Mouse (Mus musculus): ENCODE results near the gene Zbtb20. TPM values are rescaled to one million over a fixed set of nuclear protein-coding genes. Genes with fewer than 3 reads are reported as not detected.

Gene Zbtb20
- total RNA-seq, 2 experiments from 2014 or later: 8.1 to 9.4 TPM

DNA sequence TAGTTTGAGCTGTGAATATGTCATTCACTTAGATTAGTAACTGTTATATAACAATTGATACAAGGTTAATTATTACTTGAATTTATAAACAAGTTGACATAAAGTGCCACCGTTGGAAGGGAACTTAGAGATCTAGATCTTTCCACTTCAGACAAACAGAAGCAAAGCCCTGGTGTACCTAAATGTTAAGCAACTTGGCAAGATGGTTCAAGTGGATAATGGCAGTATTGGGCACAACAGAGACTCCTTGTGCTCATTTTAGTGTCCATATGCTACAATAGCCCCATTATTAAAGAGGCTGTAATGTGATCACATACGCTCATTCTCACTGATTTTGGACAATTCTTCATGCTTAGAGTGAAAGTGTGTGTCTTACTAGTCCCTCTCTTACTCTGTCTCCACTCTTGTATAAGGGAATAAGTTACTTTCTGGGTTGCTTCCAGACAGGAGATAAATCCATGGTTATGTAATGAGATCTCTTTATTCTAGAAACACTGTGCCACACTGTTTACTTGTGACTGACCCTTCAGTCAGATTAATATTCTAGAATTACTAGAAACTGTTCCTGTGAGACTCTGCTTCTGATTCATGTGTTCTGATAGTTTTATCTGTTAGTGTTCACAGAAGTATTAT lies 293.7 kb downstream of the Zbtb20 start:
- ATAC-seq (replicated peaks; ENCODE audit: low FRiP score, low TSS enrichment, poor library complexity, severe bottlenecking): no peak

DNA sequence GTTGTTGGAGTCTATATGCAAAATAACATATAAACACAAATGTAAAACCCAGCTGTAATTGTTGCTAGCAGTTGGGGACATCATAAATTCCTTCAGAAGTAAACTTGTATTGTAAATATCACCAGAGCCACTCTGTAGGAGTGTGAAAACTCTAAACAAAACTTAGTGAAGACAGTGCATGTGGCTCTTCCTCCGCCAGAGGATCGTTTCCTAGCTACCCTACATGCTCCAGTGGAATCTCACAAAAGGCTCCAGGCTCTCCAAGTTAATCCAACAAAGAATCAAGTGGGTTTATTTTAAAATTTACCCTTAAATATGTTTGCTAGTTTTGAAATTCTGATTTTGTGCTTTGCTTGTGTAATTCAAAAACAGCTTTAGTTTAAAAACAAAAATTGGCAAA lies 296.5 kb downstream of the Zbtb20 start:
- no peak for ATAC-seq (replicated peaks; ENCODE audit: low FRiP score, low TSS enrichment, poor library complexity, severe bottlenecking)

DNA sequence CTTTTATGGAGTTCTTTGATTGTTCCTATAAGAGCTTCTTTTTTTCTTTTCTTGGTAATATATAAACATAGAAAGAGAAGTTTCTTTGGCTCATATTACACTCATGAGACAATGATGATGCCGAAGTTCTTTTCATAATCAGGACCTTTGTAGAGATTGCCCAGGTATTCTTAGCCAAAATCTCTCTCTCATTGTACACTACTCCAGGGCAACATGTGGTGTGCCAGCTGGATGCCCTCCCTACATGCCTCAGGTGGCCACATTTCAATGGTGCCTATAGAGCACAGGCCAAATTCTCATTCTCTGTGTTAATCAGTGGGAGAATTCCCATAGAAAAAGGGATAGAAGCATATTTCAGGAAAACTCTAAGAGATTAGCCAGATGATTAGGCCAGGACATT lies 297.2 kb downstream of the Zbtb20 start:
- no peak for ATAC-seq (replicated peaks; ENCODE audit: low FRiP score, low TSS enrichment, poor library complexity, severe bottlenecking)

DNA sequence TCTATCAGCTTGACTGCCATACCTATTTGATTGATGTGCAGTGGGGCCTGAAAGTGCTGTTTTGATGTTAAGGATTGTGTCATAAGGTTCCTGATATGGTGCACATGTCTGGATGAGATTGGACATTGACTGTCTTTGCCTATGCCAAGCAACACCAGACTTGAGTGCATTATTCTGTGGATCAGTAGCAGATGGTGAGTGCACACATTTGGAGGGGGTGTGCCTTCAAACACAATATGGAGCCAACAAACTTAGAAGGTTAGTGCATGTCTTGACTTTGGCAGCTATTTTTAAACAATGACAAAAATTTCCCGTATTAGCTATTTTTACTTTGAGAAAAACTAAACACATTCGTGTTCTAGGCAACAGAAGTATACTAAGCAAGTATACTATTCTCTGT lies 299.1 kb downstream of the Zbtb20 start:
- ATAC-seq (replicated peaks; ENCODE audit: low FRiP score, low TSS enrichment, poor library complexity, severe bottlenecking): no peak

DNA sequence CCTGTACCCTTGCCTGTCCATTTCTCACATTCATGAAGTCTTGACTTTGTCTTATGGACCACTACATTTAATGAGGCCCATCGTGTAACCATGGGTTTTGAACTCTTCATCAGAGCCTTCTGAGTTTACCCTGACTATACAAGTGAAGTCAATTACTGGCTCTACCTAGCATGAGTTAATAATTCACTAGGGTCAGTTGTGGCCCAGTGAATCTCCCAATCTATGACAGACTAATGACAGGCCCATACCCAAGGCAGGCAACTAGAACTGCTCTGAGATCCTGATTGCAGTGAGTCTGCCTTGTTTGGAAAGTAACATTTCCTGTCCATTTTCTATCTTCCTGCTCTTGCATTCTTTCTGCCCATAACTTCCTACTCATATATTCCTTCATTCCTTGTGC lies 305.4 kb downstream of the Zbtb20 start:
- ATAC-seq (replicated peaks; ENCODE audit: low FRiP score, low TSS enrichment, poor library complexity, severe bottlenecking): no peak

DNA sequence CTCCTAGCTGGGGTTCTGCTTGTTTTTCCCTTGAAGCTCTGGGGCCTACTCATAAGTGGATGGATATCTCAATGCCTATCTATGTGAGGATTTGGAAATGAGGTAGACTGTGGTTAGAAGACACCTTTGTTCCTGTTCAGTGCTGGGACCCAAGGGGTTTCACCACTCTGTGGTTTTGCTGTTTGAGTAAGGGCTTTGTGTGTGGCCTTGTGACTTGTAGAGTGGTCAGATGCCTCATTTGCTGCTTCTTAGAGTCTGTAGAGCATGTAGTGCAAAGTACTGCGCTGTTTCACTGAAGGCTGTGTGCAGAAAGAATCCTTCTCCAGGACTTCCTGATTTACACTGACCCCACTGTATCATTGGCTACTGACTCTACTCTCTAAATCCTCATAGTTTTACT lies 314.7 kb downstream of the Zbtb20 start:
- no peak for ATAC-seq (replicated peaks; ENCODE audit: low FRiP score, low TSS enrichment, poor library complexity, severe bottlenecking)

DNA sequence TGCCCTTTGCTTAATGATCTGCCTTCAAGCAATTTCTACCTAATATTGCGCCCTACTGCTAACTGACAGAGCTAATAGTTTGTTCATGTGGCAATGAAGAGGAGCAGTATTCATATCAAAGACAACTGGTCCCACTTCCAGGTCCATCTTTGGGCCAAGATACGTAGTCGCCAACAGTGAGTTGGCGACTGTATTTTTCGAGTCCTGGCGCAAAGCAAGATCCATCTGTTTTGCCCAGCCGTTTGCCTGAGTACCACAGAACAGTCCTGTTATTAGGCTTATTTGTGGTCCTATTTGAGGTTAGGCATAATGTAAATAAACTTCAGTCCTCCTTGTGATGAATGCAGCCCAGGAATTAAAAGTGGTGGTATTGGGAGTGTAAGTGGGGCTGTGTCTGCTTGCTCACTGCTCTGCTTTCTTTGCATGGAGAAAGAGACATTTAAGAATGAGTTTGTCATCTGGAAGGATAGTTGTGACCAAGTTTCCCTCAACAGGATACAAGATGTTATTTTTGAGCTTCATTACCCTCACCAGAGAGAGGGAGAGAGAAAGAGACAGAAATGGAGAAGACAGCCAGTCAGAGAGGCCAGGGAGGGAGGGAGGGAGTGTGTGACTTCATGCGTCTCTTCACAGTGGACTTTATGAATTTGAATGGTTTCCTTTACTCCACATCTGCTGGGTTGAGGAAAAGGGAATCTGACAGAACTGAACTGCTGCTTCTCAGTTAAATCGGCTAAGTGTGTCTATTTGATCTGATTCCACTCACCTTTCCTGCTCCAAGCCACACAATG lies 315.6 kb downstream of the Zbtb20 start:
- ATAC-seq (replicated peaks; ENCODE audit: low FRiP score, low TSS enrichment, poor library complexity, severe bottlenecking): no peak

DNA sequence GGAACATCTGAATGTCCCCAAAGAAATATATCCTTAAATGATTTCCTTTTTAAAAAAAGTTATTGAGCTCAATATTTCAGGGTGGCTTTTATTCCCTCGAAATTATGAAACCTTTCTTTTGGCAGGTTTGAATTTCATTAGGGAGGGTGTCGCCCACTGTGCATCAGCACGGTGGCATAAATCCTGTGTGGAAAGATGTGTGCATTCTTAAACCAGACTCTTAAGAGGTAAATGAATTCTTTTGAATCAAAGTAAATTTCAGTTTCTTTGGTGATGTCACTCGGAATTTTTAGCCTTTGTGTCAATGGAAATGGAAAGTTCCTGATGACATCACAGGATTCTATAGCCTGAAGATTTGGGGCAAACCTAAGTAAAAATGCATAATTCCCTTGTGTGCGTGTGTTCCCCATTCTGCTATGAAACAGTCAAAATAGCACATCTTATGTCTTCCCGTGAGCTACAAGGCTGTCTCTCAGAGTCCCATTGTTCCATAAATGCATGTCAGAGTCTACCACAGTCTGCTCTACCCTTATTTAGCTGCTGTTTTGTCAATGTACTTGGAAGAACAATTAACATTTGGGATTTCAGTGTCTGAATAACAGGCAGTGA lies 318.1 kb downstream of the Zbtb20 start:
- ATAC-seq (replicated peaks; ENCODE audit: low FRiP score, low TSS enrichment, poor library complexity, severe bottlenecking): no peak

DNA sequence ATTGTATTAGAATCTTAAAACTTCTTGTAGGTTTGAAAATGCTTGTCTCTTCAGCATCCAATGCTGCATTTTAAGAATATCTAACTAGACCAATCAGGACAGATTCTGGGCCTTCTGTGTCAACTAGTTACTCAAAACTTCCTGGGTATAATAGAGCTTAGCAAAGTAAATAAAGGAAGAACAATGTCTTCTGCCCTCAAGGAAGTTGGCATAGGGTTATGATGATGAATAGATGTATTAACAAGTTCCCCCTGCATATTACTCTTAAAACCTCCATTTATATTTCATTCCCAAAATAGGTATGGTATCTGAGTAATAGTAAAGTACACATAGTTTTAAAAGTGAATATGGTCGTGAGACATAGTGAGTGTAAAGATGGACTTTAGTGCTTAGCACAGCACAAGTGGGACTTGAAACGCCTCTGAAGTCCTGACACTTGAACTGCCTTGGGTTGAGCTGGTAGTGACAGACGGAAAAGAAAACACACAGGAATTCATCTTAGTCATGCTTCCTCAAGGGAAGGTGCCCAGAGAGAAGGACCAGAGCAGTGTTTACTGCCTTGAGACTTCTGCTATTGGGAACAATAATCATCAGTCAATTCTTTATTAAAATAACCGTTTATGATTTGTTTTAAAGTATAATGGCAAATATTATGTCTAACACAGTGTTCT lies 341.8 kb downstream of the Zbtb20 start:
- no peak for ATAC-seq (replicated peaks; ENCODE audit: low FRiP score, low TSS enrichment, poor library complexity, severe bottlenecking)

DNA sequence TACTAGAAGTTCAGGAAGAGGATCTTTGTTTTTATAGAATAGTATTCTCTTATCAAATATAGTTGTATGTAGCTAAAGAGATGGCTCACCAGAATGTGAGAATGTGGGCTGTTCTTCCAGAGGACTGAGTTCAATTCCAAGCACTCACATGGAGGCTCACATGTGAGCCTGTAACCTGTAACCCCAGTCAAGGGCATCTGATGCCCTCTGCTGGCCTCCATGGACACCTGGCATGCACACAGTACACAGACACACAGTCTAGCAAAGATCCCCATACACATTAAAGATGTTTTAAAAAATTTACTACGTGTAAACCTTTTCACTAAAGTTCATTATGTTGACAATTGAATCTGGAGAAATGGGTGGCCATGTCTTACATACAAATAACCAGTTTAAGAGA lies 343.7 kb downstream of the Zbtb20 start:
- no peak for ATAC-seq (replicated peaks; ENCODE audit: low FRiP score, low TSS enrichment, poor library complexity, severe bottlenecking)

DNA sequence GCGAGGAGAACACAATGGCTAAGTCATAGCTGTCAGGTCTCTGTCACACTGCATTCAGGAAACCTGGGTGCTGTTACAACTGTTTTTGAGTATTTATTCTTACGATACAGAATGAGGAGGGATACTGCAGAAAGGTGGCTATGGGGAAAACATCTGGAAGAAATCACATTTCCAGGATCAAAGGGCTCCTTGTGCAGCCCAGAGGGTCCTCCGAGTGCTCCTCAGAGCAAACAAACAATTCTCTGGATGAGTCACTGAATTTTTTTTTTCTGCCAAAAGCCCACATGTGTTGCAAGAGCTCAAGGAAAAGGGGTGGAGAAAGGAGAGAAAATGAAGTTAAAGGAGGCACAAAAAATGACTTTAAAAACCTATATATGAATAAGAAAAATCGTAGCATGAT lies 345.6 kb downstream of the Zbtb20 start:
- ATAC-seq (replicated peaks; ENCODE audit: low FRiP score, low TSS enrichment, poor library complexity, severe bottlenecking): no peak

DNA sequence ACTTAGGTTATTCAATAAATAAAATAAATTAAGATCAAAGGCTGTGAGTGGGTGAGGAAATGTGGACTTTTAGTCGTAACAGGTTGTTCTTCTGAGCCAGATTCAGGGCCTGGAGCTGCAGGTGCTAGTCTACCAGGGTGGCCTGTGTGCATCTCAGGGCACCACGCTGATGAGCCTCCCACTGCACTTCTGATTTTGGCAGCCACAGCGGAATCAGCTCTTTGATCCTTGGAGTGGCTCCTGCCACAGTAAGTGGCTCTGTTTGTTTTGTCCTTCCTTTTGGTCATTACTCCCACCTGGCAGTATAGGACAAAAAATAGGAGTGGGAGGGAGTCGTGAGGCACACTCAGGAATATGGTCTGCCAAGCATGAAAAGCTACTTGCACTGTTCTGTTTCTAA lies 354.6 kb downstream of the Zbtb20 start:
- ATAC-seq (replicated peaks; ENCODE audit: low FRiP score, low TSS enrichment, poor library complexity, severe bottlenecking): no peak

DNA sequence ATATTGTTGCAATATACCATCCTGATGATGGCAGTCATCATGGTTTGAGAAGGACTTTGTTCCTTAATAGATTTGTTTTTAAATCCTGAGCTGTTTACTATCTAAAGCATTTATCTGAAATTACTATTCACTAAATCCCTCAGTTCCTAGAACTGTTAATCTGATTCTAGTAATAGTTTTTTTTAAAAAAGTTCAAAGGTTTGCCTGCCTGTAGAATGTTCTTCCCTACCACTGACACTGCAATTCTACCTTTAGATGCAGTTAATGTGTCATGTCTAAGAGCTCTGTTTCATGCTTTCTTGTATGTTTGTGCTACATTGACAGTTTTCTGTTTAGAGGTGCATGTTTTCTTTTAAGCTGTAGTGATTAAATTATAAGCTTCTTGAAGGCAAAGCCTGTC lies 358.6 kb downstream of the Zbtb20 start:
- ATAC-seq (replicated peaks; ENCODE audit: low FRiP score, low TSS enrichment, poor library complexity, severe bottlenecking): no peak

DNA sequence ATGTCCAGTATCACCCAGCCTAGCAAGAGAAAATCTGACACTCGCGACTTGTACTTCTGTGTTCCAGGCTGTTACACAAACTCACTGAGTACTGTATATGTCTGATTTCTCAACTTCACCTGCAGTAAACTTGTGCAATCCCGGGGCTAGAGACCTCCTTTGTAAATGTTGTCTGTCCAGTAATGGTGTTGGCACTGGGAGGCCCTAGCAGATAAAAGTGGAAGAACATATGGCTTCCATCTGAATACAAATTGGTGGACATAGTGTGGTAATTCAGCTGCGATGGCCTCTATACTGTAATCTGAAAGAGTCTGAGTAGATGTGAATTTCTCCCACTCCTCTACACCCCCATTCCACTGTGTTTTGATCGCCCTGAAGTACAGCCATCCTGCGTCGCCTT lies 359.6 kb downstream of the Zbtb20 start:
- ATAC-seq (replicated peaks; ENCODE audit: low FRiP score, low TSS enrichment, poor library complexity, severe bottlenecking): no peak

DNA sequence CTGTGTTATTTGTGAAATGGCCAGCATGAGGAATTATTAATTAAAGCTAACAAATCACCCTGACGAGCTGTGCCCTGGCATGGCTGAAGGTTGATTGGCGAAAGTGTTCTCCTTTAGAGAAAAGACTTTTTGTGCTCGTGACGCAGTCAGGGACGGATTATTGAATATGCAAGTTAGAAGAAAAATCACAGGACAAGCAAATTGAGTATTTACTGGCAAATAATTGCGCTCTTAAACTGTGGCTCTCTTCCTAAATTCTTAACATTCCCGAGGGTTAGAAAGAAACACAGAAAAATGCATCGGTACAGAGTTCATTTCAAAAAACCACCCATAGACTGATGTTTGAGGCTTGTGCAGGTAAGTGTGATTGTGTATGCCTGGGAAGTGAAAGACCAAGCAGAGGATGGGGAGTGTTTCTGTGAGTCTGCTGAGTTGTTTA lies 360.1 kb downstream of the Zbtb20 start:
- no peak for ATAC-seq (replicated peaks; ENCODE audit: low FRiP score, low TSS enrichment, poor library complexity, severe bottlenecking)

DNA sequence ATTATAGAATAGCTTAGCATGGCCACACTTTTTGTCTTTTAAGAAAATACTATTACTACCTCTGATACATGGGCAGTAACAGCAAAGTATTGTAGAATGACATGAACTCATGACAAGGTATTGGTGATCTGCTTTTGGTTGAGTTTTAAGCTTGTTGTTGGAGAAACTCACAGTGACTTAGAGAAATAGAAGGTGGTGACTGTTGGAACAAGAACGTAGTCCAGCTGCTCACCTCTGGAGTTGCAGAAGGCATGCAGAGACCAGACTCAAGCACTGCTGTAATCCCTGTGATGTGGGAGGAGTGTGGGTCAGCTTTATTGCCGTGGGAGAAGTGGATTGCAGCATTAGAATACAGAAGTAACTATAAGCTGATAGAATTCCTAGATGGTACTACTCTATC lies 361.9 kb downstream of the Zbtb20 start:
- ATAC-seq (replicated peaks; ENCODE audit: low FRiP score, low TSS enrichment, poor library complexity, severe bottlenecking): no peak

DNA sequence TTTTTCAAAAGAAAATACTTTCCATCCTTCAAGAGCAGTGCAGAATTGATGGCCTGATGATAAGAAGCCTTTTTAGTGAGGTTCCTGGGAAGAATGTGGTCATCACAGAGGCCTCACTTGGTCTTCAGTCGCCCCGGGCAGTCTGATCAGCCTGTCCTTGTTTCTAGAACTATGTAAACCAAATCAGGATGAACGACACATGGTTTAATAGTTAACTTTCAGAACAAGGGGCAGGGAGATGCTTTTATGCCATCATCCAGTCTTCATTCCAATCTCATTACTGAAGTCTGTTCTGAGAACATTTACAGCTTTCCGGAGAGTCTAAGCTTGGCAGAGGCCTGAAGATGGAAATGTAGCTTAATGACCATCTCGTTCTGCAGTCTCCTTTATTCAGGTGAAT lies 371.3 kb downstream of the Zbtb20 start:
- ATAC-seq (replicated peaks; ENCODE audit: low FRiP score, low TSS enrichment, poor library complexity, severe bottlenecking): no peak

DNA sequence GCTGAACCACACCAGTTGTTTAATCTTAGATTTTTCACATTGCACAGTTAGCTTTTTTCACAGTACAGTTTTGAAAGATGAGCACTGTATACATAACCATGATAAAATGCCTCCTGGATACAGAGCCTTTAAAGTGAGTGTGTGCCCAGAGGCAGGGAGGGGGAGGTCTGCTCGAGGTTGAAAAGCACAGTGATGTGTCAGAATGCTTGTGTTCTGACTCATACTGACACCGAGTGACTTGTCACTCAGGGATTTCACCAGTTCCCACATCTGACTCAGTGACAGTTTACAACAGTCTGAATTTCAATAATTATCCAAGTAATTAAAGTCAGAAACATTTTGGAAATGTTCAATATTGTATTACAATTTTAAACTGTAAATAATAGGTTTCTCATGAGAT lies 377.4 kb downstream of the Zbtb20 start:
- no peak for ATAC-seq (replicated peaks; ENCODE audit: low FRiP score, low TSS enrichment, poor library complexity, severe bottlenecking)

DNA sequence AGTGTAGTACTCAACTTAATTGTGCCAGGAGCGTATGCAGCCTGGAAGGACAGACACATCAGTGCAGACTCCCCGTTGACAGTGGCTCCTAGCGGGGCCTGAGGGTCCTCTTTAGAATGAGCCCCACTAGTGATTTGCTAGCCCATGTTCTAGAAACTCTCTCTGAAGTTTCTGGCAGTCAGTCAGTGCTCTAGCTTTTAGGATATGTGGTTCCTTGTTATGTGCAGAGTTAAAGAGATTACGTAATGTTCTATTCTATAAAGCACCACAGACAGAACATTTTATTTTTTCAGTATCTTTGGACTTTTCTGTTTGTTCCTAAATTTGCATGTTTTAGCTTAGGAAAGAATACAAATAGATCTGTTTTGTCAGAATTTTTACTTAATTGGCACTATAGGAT lies 378.1 kb downstream of the Zbtb20 start:
- ATAC-seq (replicated peaks; ENCODE audit: low FRiP score, low TSS enrichment, poor library complexity, severe bottlenecking): no peak

DNA sequence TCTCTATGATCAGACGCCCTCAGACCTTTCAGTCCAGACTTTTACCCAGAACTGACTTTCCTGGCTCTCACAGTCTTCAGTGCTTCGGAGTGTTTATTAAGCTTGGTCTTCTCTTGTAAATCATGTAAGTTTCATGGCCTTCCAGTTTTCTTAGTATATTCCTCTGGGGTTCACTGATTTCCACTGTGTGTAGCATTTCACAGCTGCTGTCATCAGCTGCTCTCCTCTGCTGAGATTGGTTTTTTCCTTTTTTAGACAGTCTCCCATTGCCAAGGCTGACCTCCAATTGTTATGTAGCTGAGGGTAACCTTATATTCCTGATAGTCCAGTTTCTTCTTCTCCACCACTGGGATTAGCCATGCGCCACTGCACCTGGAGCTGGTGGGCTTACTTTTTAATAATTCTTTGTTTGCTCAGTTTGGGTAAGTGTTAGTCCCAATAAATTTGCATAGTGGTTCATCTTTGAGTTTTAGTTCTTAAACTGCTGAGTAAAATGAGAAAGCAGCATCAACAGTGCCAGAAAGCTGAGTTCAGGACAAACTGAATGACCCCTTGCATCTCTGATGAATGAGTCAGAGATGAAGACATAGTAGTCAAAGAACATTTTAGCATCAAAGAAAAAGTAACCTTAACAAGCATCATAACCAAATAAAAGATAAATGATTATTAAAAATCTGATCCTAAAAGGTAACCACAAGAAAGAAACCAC lies 380.7 kb downstream of the Zbtb20 start:
- no peak for ATAC-seq (replicated peaks; ENCODE audit: low FRiP score, low TSS enrichment, poor library complexity, severe bottlenecking)
